Mouse (Mus musculus): Measurements from ENCODE around the gene Sik1. TPM values are rescaled to one million over a fixed set of nuclear protein-coding genes. Genes with fewer than 3 reads are reported as not detected.

Sik1 gene
- polyA plus RNA-seq, 2 experiments = 19.9 to 26.9 TPM

DNA sequence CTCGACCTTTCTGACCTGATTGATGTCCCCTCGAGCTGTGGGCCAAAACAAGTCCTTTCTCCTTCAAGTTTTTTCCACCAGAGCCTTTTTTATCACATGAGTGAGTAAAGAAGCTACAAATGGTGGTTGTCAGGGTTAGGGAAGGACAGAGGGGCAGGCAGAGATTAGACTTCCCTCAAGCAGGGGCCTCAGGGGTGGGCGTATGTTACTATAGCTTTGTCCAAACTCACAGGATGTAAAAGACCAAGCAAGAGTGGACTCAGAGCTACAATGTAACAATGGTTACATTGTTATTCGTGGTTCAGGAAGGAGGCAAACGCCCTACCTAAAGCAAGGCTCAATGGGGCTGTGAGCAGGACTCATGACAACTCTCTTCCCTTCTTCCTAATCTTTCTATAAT lies 43.3 kb upstream of the Sik1 start:
- WGBS = 70% methylated on average over 5 of the region's 5 CpGs
- no peak for TF ChIP-seq POLR2A (IDR thresholded peaks at IDR 0.05; ENCODE audit: borderline replicate concordance, extremely low read depth, insufficient read depth, insufficient read length)
- no peak for ATAC-seq (ENCODE audit: low FRiP score, low read depth)
- H3K27ac ChIP-seq (replicated peaks; ENCODE audit: low read depth, low read length) = no peak overlapping the region
- H3K36me3 ChIP-seq (ENCODE audit: control insufficient read depth, insufficient read depth, low read length) = no peaks in the 10 kb centered on the region
- H3K9me3 ChIP-seq (ENCODE audit: control insufficient read depth, low read length) = no peaks in the 10 kb centered on the region
- H3K4me1 ChIP-seq (ENCODE audit: control insufficient read depth, insufficient read depth, low read length) = no peaks in the 10 kb centered on the region
- H3K9ac ChIP-seq (ENCODE audit: low read depth, low read length, severe bottlenecking) = no peak overlapping the region
- H3K4me2 ChIP-seq (replicated peaks; ENCODE audit: low read depth, low read length, severe bottlenecking) = no peak overlapping the region
- no peak for DNase-seq (ENCODE audit: low spot score)
- no peaks in the 10 kb centered on the region for H3K27me3 ChIP-seq (ENCODE audit: control insufficient read depth, insufficient read depth, low read length)
- H3K4me3 ChIP-seq (replicated peaks; ENCODE audit: low read length) = no peak overlapping the region

DNA sequence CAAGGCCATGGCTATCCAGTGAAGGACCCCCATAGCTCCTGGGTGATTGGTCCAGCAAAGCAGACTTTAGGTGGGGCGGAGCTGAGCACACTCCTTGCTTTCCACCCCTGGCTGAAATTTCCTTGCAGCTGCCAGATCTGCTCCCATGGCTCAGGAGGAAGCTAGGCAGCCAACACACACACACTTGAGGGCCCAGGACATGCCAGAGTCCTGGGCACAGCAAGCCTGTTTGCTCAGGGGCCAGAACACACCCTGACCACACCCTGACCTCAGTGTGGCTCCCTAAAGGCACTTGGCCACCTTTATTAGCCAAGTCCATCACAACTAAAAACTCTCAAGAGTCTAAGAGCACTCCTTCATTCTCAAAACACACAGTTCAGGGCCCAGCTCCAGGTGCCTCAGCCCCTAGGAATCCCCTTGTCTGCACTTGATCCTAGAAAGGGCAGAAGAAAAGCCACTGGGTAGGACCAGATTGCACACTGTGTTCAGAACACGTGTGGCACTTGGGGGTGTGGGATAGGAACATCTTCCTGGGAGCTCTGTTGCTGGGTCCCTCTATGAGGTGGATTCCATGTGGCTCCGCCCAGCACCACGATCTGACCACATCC lies 41.7 kb upstream of the Sik1 start:
- WGBS = 79% methylated on average over 4 of the region's 4 CpGs
- H3K9me3 ChIP-seq (ENCODE audit: control insufficient read depth, low read length) = no peaks in the 10 kb centered on the region
- H3K27me3 ChIP-seq (ENCODE audit: control insufficient read depth, insufficient read depth, low read length) = no peaks in the 10 kb centered on the region
- ATAC-seq (ENCODE audit: low FRiP score, low read depth) (no peak), DNase-seq (ENCODE audit: low spot score) (no peak)
- H3K9ac ChIP-seq (ENCODE audit: low read depth, low read length, severe bottlenecking) = no peak overlapping the region
- H3K36me3 ChIP-seq (ENCODE audit: control insufficient read depth, insufficient read depth, low read length) = no peaks in the 10 kb centered on the region
- no peak for TF ChIP-seq POLR2A (IDR thresholded peaks at IDR 0.05; ENCODE audit: borderline replicate concordance, extremely low read depth, insufficient read depth, insufficient read length)
- H3K4me3 ChIP-seq (replicated peaks; ENCODE audit: low read length) = no peak overlapping the region
- H3K4me1 ChIP-seq (ENCODE audit: control insufficient read depth, insufficient read depth, low read length) = peaks cover 7% of the 10 kb centered on the region; the same call in 1 of the 2 replicates
- no peak overlapping the region for H3K27ac ChIP-seq (replicated peaks; ENCODE audit: low read depth, low read length)
- H3K4me2 ChIP-seq (replicated peaks; ENCODE audit: low read depth, low read length, severe bottlenecking) = no peak overlapping the region

DNA sequence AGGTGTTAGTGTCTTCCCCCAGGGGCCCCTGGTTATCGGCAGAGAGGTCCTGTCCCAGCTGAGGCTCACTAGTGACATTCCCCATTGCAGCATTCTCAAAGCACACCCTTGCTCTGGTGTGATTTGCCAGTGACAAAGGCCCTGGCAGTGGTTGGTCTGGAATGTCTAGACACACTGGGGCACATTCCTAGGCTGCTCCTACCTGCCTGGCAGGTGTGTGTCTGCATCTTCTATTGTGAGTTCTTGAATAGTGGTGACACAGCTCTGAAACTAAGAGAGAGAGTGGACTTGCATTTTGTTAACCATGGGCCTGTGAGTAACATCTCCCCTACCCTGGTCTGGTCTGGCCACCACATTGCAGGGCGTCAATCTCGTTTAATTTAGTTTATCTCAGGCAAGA lies 41.1 kb upstream of the Sik1 start:
- DNase-seq (ENCODE audit: low spot score) (no peak), ATAC-seq (ENCODE audit: low FRiP score, low read depth) (no peak)
- H3K4me3 ChIP-seq (replicated peaks; ENCODE audit: low read length) = no peak overlapping the region
- no peak overlapping the region for H3K27ac ChIP-seq (replicated peaks; ENCODE audit: low read depth, low read length)
- TF ChIP-seq POLR2A (IDR thresholded peaks at IDR 0.05; ENCODE audit: borderline replicate concordance, extremely low read depth, insufficient read depth, insufficient read length) = no peak
- no peak overlapping the region for H3K9ac ChIP-seq (ENCODE audit: low read depth, low read length, severe bottlenecking)
- H3K36me3 ChIP-seq (ENCODE audit: control insufficient read depth, insufficient read depth, low read length) = no peaks in the 10 kb centered on the region
- no peak overlapping the region for H3K4me2 ChIP-seq (replicated peaks; ENCODE audit: low read depth, low read length, severe bottlenecking)
- H3K4me1 ChIP-seq (ENCODE audit: control insufficient read depth, insufficient read depth, low read length) = peaks cover 11% of the 10 kb centered on the region
- WGBS = 61% methylated on average over 3 of the region's 3 CpGs
- H3K9me3 ChIP-seq (ENCODE audit: control insufficient read depth, low read length) = no peaks in the 10 kb centered on the region
- no peaks in the 10 kb centered on the region for H3K27me3 ChIP-seq (ENCODE audit: control insufficient read depth, insufficient read depth, low read length)

DNA sequence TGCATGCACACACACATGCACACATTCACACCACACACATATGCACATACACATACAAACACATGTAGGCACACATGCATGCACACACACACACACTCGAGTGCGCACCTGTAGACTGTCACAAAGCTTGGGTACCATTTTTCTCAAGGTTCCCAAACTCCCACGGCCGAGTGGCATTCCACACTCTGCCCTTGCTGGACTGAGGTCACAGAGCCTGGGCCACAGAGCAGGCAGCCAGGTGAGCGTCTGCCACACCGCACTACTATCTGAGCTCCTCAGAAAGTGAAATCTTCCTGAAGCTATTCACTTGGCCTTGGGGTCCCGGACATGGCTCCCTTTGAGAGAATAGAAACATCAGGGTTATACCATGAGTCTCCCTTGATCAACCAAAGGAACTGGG lies 40.7 kb upstream of the Sik1 start:
- 92% methylated on average over 7 of the region's 7 CpGs for WGBS
- H3K27ac ChIP-seq (replicated peaks; ENCODE audit: low read depth, low read length) = no peak overlapping the region
- DNase-seq (ENCODE audit: low spot score) (no peak), ATAC-seq (ENCODE audit: low FRiP score, low read depth) (no peak)
- no peak for TF ChIP-seq POLR2A (IDR thresholded peaks at IDR 0.05; ENCODE audit: borderline replicate concordance, extremely low read depth, insufficient read depth, insufficient read length)
- H3K4me1 ChIP-seq (ENCODE audit: control insufficient read depth, insufficient read depth, low read length) = peaks cover 11% of the 10 kb centered on the region
- no peaks in the 10 kb centered on the region for H3K27me3 ChIP-seq (ENCODE audit: control insufficient read depth, insufficient read depth, low read length)
- no peaks in the 10 kb centered on the region for H3K36me3 ChIP-seq (ENCODE audit: control insufficient read depth, insufficient read depth, low read length)
- H3K4me3 ChIP-seq (replicated peaks; ENCODE audit: low read length) = no peak overlapping the region
- H3K9me3 ChIP-seq (ENCODE audit: control insufficient read depth, low read length) = no peaks in the 10 kb centered on the region
- no peak overlapping the region for H3K4me2 ChIP-seq (replicated peaks; ENCODE audit: low read depth, low read length, severe bottlenecking)
- H3K9ac ChIP-seq (ENCODE audit: low read depth, low read length, severe bottlenecking) = no peak overlapping the region

DNA sequence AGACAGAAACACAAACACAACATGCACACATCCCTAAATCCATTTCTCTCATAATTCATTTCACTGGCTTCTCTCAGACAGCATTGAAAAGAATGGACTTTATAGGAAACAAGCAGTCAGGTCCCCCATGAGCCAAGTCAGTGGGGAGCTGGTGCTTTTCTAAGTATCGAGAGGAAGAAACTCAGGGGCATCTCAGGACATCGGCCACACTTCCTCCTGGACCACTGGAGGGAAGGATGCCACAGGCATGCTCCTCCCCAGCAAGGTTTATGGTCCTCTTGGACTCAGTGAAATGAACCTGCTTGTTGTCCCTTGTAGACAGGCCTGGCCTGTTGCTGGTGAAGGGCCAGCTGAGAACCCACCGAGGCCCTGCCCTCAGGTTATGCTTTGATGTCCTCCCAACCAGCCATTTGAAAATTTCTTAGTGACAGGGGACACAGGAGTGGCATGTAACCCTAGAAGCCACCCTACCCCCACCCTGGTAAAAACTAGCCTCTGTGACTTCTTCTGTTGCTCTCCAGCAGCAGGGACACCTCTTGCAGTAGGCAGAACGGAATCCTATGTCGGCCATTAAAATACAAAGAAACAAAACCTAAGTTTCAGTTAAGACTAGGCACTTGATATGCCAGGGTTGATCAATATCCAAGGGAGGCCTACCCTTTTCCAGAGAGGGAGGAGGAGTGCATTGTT lies 37.9 kb upstream of the Sik1 start:
- Histone ChIP-seq H3K4me1 (ENCODE audit: control insufficient read depth, insufficient read depth, low read length) (peaks cover 18% of the 10 kb centered on the region), H3K4me2 (replicated peaks; ENCODE audit: low read depth, low read length, severe bottlenecking) (no peak overlapping the region), H3K27me3 (ENCODE audit: control insufficient read depth, insufficient read depth, low read length) (no peaks in the 10 kb centered on the region), H3K4me3 (replicated peaks; ENCODE audit: low read length) (no peak overlapping the region), H3K9me3 (ENCODE audit: control insufficient read depth, low read length) (no peaks in the 10 kb centered on the region), H3K9ac (ENCODE audit: low read depth, low read length, severe bottlenecking) (no peak overlapping the region), H3K27ac (replicated peaks; ENCODE audit: low read depth, low read length) (no peak overlapping the region), H3K36me3 (ENCODE audit: control insufficient read depth, insufficient read depth, low read length) (no peaks in the 10 kb centered on the region)
- DNase-seq (ENCODE audit: low spot score) (no peak), ATAC-seq (ENCODE audit: low FRiP score, low read depth) (no peak)
- WGBS = 51% methylated on average over 5 of the region's 5 CpGs
- no peak for TF ChIP-seq POLR2A (IDR thresholded peaks at IDR 0.05; ENCODE audit: borderline replicate concordance, extremely low read depth, insufficient read depth, insufficient read length)

Measured in limb, embryonic 14.5 days (tissue).